Mouse (Mus musculus): ENCODE data around the gene Pkd1l2.

Pkd1l2 gene

GRCm38 (mm10) chr8:117033393-117033792 is 48.9 kb downstream of the Pkd1l2 start:
- DNase-seq (ENCODE audit: low spot score in 2 of 2) = no peak

DNA sequence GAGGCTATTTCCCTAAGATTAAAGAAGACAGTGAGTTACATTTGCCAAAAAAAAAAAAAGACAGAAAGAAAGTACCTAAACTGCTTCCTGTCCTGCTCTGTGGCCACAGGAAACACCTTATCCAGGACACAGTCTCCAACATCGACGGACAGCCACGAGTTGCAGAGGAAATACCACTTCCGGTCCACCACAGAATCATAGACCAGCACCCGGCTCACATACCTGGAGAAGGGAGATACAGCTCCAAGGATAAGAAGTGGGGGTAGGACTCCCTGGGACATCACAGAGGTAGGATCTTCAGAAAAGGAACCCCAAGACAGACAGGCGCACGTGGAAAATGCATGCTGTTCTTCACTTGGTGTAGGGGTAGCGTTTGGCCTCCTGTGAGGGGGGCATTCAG is 49.6 kb downstream of the Pkd1l2 start:
- DNase-seq (ENCODE audit: low spot score in 2 of 2) = no peak

DNA sequence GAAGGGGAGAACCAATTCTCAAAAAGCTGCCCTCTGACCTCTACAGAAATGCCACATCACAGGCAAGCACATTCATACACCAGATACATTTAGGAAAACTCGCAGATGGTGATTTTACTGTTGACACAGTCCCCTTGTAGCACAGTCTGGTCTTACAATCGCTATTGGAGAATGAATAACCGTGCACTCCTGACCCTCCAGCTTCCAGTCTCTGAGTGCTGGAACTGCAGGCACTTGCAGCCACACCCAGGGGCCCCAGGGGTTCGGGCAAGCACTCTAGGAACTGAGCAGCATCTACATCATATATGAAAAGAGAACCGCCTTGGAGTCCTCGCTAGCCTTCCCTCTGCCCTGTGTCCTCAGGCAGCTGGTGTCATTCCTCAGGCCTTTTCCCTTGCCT is 50.8 kb downstream of the Pkd1l2 start:
- no peak for DNase-seq (ENCODE audit: low spot score in 2 of 2)

GRCm38 (mm10) chr8:117028686-117029085 is 53.6 kb downstream of the Pkd1l2 start:
- DNase-seq (ENCODE audit: low spot score in 2 of 2) = no peak

DNA sequence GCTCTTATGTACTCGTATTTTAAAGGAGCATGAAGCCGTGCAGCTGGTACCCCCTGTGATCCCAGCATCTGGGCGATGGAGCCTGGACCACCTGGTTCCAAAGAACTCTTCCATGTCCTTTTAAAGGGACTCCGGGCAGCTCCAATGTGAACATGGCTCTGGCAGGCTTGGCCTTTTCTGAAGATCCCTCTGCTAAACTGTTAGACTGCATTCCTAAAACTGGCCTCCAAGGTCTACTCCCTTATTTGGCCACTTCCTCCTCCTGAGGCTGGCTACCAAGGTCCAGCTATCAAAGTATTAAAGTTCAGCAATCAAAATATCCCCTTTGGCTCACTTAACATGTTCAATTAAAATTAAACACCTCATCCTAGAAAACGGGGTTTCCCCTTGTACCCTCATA is 54.6 kb downstream of the Pkd1l2 start:
- no peak for DNase-seq (ENCODE audit: low spot score in 2 of 2)

GRCm38 (mm10) chr8:117022297-117022993 is 59.8 kb downstream of the Pkd1l2 start:
- no peak for DNase-seq (ENCODE audit: low spot score in 2 of 2)

GRCm38 (mm10) chr8:117019323-117020275 is 62.6 kb downstream of the Pkd1l2 start:
- DNase-seq (ENCODE audit: low spot score in 2 of 2) = no peak

- DNase-seq (ENCODE audit: low spot score in 2 of 2) = no peak
Measured at GRCm38 (mm10) chr8:117017896-117018295, 64.4 kb downstream of the Pkd1l2 start.

GRCm38 (mm10) chr8:117017006-117017405 is 65.2 kb downstream of the Pkd1l2 start:
- no peak for DNase-seq (ENCODE audit: low spot score in 2 of 2)

DNA sequence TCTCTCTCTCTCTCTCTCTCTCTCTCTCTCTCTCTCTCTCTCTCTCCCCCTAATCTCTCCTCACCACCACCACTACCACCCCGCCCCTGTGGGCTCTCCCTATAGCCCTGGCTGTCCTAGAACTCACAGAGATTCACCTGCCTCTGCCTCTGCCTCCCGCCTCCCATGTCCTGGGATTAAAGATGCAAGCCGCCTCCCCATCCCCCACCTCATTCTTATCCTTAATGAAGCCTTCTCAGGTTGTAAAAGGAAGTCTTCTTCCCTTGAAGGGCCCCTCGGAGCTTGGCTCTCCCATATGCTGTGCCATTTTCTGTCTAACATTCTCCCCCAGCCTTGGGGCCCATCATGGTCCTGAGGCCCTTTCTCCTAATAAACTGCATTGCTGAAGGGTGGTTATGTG is 66.6 kb downstream of the Pkd1l2 start:
- DNase-seq (ENCODE audit: low spot score in 2 of 2) = no peak

- no peak for DNase-seq (ENCODE audit: low spot score in 2 of 2)
Measured at GRCm38 (mm10) chr8:117011366-117011765, 70.9 kb downstream of the Pkd1l2 start.

- DNase-seq (ENCODE audit: low spot score in 2 of 2) = no peak
Measured at GRCm38 (mm10) chr8:116994016-116994716, 88.1 kb downstream of the Pkd1l2 start.

GRCm38 (mm10) chr8:116993095-116993867 is 89.0 kb downstream of the Pkd1l2 start, which contains the start of gene Gcsh:
Gene Gcsh (minus strand): TSS chr8:116993537.
- peak; percentile 99 for DNase-seq (ENCODE audit: low spot score in 2 of 2)

GRCm38 (mm10) chr8:116992176-116992971 is 89.9 kb downstream of the Pkd1l2 start:
- DNase-seq (ENCODE audit: low spot score in 2 of 2) = peak in 1 of 2 experiments; percentile 8

DNA sequence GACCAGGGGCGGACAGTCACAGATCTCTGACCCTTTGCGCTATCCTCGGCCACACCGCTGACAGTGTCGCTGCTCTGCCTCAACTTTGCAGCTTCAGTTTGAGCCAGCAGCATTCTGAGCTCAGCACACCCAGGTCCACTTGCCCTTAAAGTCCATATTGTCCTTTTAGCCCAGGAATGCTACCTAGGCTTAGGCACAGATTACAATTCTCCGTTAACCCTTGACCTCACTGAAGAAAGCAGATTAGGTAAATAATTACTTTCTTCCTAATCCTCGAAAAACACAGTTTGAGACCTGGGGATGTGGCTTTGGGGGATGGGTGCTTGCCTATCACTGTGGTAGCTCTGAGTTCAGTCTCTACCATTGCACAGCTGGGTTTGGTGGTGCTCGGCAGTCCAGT is 91.0 kb downstream of the Pkd1l2 start:
- DNase-seq (ENCODE audit: low spot score in 2 of 2) = no peak

GRCm38 (mm10) chr8:116989842-116990241 is 92.4 kb downstream of the Pkd1l2 start:
- no peak for DNase-seq (ENCODE audit: low spot score in 2 of 2)

DNA sequence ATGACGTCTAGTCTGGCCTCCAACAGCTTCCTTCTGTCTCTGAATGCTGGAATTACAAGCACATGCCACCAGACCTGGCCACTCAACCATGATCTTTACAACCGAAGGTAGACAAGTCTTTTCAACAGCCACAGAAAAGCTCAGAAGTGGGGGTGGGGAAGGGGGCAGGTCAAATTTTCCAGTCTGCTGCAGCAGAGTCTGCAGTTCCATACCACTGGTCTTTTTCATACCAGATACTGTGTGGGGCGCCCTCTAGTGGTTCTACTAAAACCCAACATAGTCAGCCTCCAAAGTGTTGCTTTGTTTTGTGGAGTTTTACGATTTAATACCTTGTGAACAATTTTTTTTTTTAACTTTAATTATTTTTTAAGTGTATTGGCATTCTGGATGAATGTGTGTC is 102.1 kb downstream of the Pkd1l2 start:
- DNase-seq (ENCODE audit: low spot score in 2 of 2) = peak; percentile 12 to 13

GRCm38 (mm10) chr8:116978631-116979256 is 103.5 kb downstream of the Pkd1l2 start, which contains the start of gene 1700030J22Rik:
Gene 1700030J22Rik (minus strand): TSS chr8:116978959.
- DNase-seq (ENCODE audit: low spot score in 2 of 2) = peak; percentile 96 to 99

GRCm38 (mm10) chr8:116978052-116978451 is 104.2 kb downstream of the Pkd1l2 start:
- no peak for DNase-seq (ENCODE audit: low spot score in 2 of 2)

- no peak for DNase-seq (ENCODE audit: low spot score in 2 of 2)
Measured at GRCm38 (mm10) chr8:116975606-116976005, 106.6 kb downstream of the Pkd1l2 start.

Measured in urinary bladder, adult 18-20 months (tissue).